Comparison of ENCODE assay signal across 10 mouse cellular contexts in the genomic region with DNA sequence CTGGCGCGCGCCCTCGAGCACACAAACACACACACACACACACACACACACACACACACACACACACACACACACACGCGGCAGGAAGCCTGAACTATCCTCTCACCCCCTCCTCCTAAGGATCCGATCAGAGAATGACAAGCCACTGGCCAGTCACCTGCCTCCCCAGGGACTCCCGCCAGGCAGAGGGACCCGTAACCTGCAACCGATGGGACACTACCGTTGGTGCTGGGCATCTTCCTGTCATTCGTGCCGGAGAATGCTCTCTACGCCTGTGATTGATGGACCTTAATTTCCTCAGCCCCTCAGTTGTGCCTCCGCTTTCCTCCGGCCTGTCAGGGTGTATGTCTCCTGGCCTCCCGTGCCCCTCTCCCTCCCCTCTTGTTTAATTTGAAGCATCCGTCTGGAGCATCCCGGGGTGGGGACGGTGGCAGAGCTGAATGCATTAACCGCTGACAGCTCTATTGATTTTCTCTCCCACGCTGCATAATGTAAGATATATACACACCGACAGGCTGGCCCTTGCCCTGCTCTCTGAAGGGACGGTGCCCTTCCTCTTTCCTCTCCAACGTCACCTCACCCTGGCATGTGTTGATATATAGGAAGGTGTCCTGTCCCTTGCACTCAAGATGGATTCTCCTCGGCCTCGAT. TPM values are rescaled to one million over a fixed set of nuclear protein-coding genes. Genes with fewer than 3 reads are reported as not detected.
DNase-seq lines count a peak whose midpoint lies in the region; ATAC-seq and TF ChIP-seq lines count a peak whose summit lies in the region.
"Had no signal": no experiment of that assay in that cellular context is flagged by ENCODE, and none has a peak within 500 bp of the region (broad histone marks: within the 10 kb centered on the region; RNA-seq: fewer than 3 reads in every experiment).

No protein-coding gene starts in this region.

- peak; percentile 45 for DNase-seq in brain, embryonic 14.5 days (ENCODE audit: low read depth)
- DNase-seq in hindbrain, embryonic 11.5 days (ENCODE audit: low spot score) = no peak
- DNase-seq in cerebellum, postnatal 25 days = no peak
- DNase-seq in stomach, postnatal 0 days (ENCODE audit: low spot score) = no peak
- DNase-seq in cerebellum, postnatal 10 days = no peak
- DNase-seq: gastrocnemius, postnatal 25 days had no signal

- WGBS in hindbrain, embryonic 11.5 days = 20% methylated on average over 23 of the region's 27 CpGs
- WGBS in midbrain, embryonic 12.5 days = 39% methylated on average over 25 of the region's 27 CpGs
- WGBS in neural tube, embryonic 13.5 days = 21% methylated on average over 23 of the region's 27 CpGs
- WGBS in stomach, postnatal 0 days = 23% methylated on average over 25 of the region's 27 CpGs

- TF ChIP-seq POLR2A in brain, embryonic 14.5 days (IDR thresholded peaks at IDR 0.05; ENCODE audit: borderline replicate concordance, extremely low read depth, insufficient read depth, insufficient read length, poor library complexity, severe bottlenecking) = no peak

- peak overlapping the region; percentile 53; the same call in 1 of the 2 replicates for H3K27ac ChIP-seq in hindbrain, embryonic 11.5 days (ENCODE audit: low read depth, low read length)
- peak overlapping the region; percentile 79 for H3K27ac ChIP-seq in midbrain, embryonic 12.5 days (replicated peaks)
- H3K27ac ChIP-seq in neural tube, embryonic 13.5 days (replicated peaks) = peak overlapping the region; percentile 61
- H3K27ac ChIP-seq in stomach, postnatal 0 days (replicated peaks) = no peak overlapping the region
- H3K27ac ChIP-seq: macrophage had no signal

- H3K27me3 ChIP-seq in hindbrain, embryonic 11.5 days (ENCODE audit: control insufficient read depth, insufficient read depth, low read length) = no peaks in the 10 kb centered on the region
- peaks cover 27% of the 10 kb centered on the region for H3K27me3 ChIP-seq in midbrain, embryonic 12.5 days
- H3K27me3 ChIP-seq in neural tube, embryonic 13.5 days = peaks cover 8% of the 10 kb centered on the region
- H3K27me3 ChIP-seq in stomach, postnatal 0 days (ENCODE audit: control insufficient read depth, insufficient read depth, low read length) = no peaks in the 10 kb centered on the region; the same call in 1 of the 2 replicates

- H3K4me1 ChIP-seq in hindbrain, embryonic 11.5 days (replicated peaks; ENCODE audit: control insufficient read depth, insufficient read depth, low read length) = no peaks in the 10 kb centered on the region
- H3K4me1 ChIP-seq in midbrain, embryonic 12.5 days = peaks cover 16% of the 10 kb centered on the region
- peaks cover 35% of the 10 kb centered on the region for H3K4me1 ChIP-seq in neural tube, embryonic 13.5 days (replicated peaks)
- H3K4me1 ChIP-seq in stomach, postnatal 0 days (replicated peaks; ENCODE audit: control insufficient read depth, insufficient read depth) = no peaks in the 10 kb centered on the region

- TF ChIP-seq EP300 in stomach, postnatal 0 days (optimal IDR thresholded peaks at IDR 0.05) = no peak

- no peak overlapping the region for H3K9ac ChIP-seq in hindbrain, embryonic 11.5 days (ENCODE audit: low read depth, low read length)
- H3K9ac ChIP-seq in midbrain, embryonic 12.5 days (replicated peaks) = no peak overlapping the region; the same call in 1 of the 2 replicates
- peak overlapping the region; percentile 50 for H3K9ac ChIP-seq in neural tube, embryonic 13.5 days
- no peak overlapping the region for H3K9ac ChIP-seq in stomach, postnatal 0 days (ENCODE audit: low read length)

- H3K4me2 ChIP-seq in hindbrain, embryonic 11.5 days (replicated peaks; ENCODE audit: low read depth, low read length) = no peak overlapping the region; the same call in 1 of the 2 replicates
- H3K4me2 ChIP-seq in midbrain, embryonic 12.5 days (replicated peaks) = peak overlapping the region; percentile 32
- H3K4me2 ChIP-seq in neural tube, embryonic 13.5 days = peak overlapping the region; percentile 30
- H3K4me2 ChIP-seq in stomach, postnatal 0 days (replicated peaks; ENCODE audit: low read depth) = no peak overlapping the region

- H3K4me3 ChIP-seq in hindbrain, embryonic 11.5 days (ENCODE audit: low read depth, low read length) = no peak overlapping the region
- H3K4me3 ChIP-seq in midbrain, embryonic 12.5 days = no peak overlapping the region
- H3K4me3 ChIP-seq in neural tube, embryonic 13.5 days = no peak overlapping the region
- H3K4me3 ChIP-seq in stomach, postnatal 0 days (ENCODE audit: low read depth, low read length) = no peak overlapping the region

- no peaks in the 10 kb centered on the region for H3K9me3 ChIP-seq in hindbrain, embryonic 11.5 days (ENCODE audit: control insufficient read depth, low read length)
- H3K9me3 ChIP-seq in midbrain, embryonic 12.5 days = no peaks in the 10 kb centered on the region
- no peaks in the 10 kb centered on the region for H3K9me3 ChIP-seq in neural tube, embryonic 13.5 days
- no peaks in the 10 kb centered on the region for H3K9me3 ChIP-seq in stomach, postnatal 0 days (ENCODE audit: control insufficient read depth, low read length)

- TF ChIP-seq CTCF in brain, embryonic 14.5 days (IDR thresholded peaks at IDR 0.05; ENCODE audit: borderline replicate concordance, extremely low read depth, insufficient read depth, insufficient read length) = no peak
- TF ChIP-seq CTCF in stomach, postnatal 0 days (IDR thresholded peaks at IDR 0.05; ENCODE audit: low read depth) = no peak

- ATAC-seq in hindbrain, embryonic 11.5 days (ENCODE audit: low FRiP score) = peak; percentile 80
- ATAC-seq in midbrain, embryonic 12.5 days (ENCODE audit: low FRiP score, low read depth) = no peak
- peak; percentile 70 for ATAC-seq in neural tube, embryonic 13.5 days (ENCODE audit: low read depth)
- no peak for ATAC-seq in stomach, postnatal 0 days (ENCODE audit: low FRiP score, low TSS enrichment)
- ATAC-seq: CD4-positive, CD25-positive, alpha-beta regulatory T cell, adult 4 months had no signal

- H3K36me3 ChIP-seq in hindbrain, embryonic 11.5 days (ENCODE audit: control insufficient read depth, insufficient read depth, low read length) = no peaks in the 10 kb centered on the region
- no peaks in the 10 kb centered on the region for H3K36me3 ChIP-seq in midbrain, embryonic 12.5 days
- H3K36me3 ChIP-seq in neural tube, embryonic 13.5 days = no peaks in the 10 kb centered on the region
- H3K36me3 ChIP-seq in stomach, postnatal 0 days (ENCODE audit: control insufficient read depth, insufficient read depth, low read length) = no peaks in the 10 kb centered on the region

RNA-seq across cellular contexts. Expression of gene Rpl38, which starts 11.2 kb away (rescaled TPM):
- 1,736 and 1,742 TPM in 2 replicates for polyA plus RNA-seq in brain, embryonic 14.5 days (2012; rRNA removed)
- 833 and 865 TPM in 2 replicates for polyA plus RNA-seq in hindbrain, embryonic 11.5 days (2014; fragmentation: Nextera tagmentation; extraction: Ambion mirVana)
- polyA plus RNA-seq in midbrain, embryonic 12.5 days (2016; fragmentation: Nextera tagmentation; extraction: Ambion mirVana) = 839 and 864 TPM in 2 replicates
- polyA plus RNA-seq in neural tube, embryonic 13.5 days (2015; fragmentation: Nextera tagmentation; extraction: Ambion mirVana) = 821 and 850 TPM in 2 replicates
- 1,058 and 1,265 TPM in 2 replicates for polyA plus RNA-seq in stomach, postnatal 0 days (2015; fragmentation: Nextera tagmentation; extraction: Ambion mirVana)

RNA-seq across cellular contexts. Expression of gene Ttyh2, which starts 18.1 kb away (rescaled TPM):
- polyA plus RNA-seq in brain, embryonic 14.5 days (2012; rRNA removed) = 17.8 and 25.4 TPM in 2 replicates
- 15.3 and 16.0 TPM in 2 replicates for polyA plus RNA-seq in hindbrain, embryonic 11.5 days (2014; fragmentation: Nextera tagmentation; extraction: Ambion mirVana)
- 12.3 and 15.1 TPM in 2 replicates for polyA plus RNA-seq in midbrain, embryonic 12.5 days (2016; fragmentation: Nextera tagmentation; extraction: Ambion mirVana)
- polyA plus RNA-seq in neural tube, embryonic 13.5 days (2015; fragmentation: Nextera tagmentation; extraction: Ambion mirVana) = 38.8 and 39.1 TPM in 2 replicates
- 12.5 and 14.7 TPM in 2 replicates for polyA plus RNA-seq in stomach, postnatal 0 days (2015; fragmentation: Nextera tagmentation; extraction: Ambion mirVana)

Comparison
In these comparisons a context has a peak if more than half of its experiments do, and no peak if none do; other contexts are left out.
1. ATAC-seq: peak in hindbrain, embryonic 11.5 days (single experiment) and neural tube, embryonic 13.5 days (single experiment); none in midbrain, embryonic 12.5 days (single experiment) and stomach, postnatal 0 days (single experiment).
2. H3K4me2 ChIP-seq: peak in midbrain, embryonic 12.5 days (single experiment) and neural tube, embryonic 13.5 days (single experiment); none in hindbrain, embryonic 11.5 days (single experiment) and stomach, postnatal 0 days (single experiment).